Mouse (Mus musculus) frontal cortex, postnatal 36 days (tissue): ENCODE results near the gene Nhp2.
"Not testable (repeated sequence)": the region's sequence is repeated elsewhere in the genome, so short reads cannot be mapped to it uniquely, and the experiment has no call there.

ENCODE experiments used
- DNase-seq, 2 experiments: peaks; one replicate each; pipeline ENCODE4 v3.0.0; 2022; ENCODE audit warnings: low spot score in 2 of 2

The Nhp2 gene

DNA sequence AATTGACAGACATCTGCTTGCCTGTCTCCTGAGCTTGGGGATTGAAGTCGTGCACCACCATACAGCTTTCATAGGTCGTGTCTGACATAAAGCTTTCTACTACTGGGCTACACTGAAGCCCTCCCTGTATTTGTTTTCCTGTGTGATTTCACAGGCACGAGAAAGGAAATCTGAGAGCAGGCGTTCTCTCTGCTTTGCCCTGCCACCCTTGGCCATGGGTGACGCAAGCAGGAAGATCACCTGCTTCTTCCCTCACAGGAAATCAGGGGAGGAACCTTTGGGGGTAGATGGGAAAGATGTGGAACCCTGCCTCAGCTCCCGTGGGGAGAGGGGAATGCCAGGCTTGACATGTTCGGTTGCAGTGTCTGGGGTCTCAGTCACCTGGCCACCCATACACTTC is 38.8 kb downstream of the Nhp2 start:
- no peak for DNase-seq

DNA sequence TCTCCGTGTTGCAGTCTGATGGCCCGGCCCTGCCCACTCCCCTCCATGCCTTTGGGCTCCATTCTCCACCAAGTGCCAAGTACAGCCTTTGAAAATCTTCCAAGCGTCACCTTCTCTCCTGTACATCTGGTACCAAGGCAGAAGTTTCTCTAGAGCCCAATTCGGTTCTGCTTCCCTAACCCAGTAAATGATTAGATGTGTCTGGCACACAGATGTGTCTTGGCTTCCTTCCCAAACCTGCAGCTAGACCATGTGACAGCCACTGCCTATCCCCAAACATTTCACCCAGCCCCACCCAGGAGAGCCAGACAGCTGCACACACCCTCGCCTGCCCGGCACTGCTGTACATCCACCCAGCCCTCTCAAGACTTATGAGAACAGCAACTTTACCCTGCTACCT is 39.2 kb downstream of the Nhp2 start:
- peak in 1 of 2 experiments; percentile 35 for DNase-seq

DNA sequence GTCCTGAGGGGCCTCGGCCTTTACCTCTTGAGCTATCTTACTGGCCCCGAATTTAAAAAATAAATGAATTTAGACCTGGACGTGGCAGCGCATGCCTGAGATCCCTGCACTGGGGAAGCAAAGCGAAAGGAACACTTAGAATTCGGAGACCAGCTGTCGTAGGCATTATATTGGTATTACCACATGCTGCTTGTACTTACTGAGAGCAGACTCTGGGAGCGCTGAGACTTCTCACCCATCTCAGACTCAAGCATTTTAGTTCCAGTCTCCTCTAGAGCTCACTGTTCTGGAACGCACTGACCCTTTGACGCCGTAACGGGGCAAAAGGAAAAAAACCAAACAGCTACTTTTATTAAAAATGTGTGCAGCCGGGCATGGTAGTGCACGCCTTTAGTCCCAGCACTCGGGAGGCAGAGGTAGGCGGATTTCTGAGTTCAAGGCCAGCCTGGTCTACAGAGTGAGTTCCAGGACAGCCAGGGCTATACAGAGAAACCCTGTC is 42.4 kb downstream of the Nhp2 start:
- DNase-seq: no peak

DNA sequence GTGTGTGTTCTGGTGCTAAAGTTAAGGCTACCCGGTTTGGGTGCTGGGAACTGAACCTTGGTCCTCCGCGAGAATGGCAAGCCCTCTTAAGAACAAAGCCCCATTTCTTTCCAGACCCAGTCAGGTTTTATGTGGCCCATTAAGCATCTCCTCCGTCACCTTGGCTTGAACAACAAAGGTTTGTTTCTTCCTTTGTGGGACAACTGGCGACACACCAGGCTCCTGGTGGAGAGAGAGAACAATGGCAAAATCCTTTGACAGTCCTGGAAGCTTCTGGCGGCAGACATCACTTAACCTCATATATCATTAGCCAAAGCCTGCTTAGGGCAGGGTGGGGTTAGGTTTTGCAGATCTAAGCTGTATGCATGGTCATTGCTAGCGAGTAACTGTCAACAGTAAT is 43.1 kb downstream of the Nhp2 start:
- DNase-seq: no peak

DNA sequence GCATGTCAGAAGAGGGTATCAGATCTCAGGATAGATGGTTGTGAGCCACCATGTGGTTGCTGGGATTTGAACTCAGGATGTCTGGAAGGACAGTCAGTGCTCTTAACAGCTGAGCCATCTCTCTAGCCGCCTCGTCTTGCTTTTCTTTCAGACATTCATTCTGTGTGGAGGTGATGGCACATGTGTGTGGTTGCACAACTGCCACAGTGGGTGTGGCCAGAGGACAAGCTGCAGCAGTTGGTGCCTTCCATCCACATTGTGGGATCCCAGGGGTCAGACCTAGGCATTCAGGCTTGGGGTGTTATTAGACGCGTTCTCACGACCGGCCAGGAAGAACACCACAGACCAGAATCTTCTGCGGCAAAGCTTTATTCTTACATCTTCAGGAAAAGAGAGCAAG is 45.2 kb downstream of the Nhp2 start:
- not testable (repeated sequence) for DNase-seq

DNA sequence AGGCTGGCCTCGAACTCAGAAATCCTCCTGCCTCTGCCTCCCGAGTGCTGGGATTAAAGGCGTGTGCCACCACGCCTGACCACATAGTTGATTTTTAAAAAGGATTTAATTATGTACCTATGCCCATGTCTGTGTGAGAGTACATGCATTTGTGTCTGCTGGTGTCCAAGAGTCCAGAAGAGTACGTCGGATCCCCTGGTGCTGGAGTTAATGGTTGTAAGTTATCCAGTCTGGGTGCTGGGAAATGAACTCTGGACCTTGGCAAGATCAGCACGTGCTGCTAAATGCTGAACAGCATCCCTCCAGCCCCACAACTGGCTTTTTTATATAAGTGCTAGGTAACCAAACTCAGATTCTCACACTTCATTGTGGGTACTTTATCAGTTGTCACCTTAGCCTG is 51.3 kb downstream of the Nhp2 start:
- no peak for DNase-seq

DNA sequence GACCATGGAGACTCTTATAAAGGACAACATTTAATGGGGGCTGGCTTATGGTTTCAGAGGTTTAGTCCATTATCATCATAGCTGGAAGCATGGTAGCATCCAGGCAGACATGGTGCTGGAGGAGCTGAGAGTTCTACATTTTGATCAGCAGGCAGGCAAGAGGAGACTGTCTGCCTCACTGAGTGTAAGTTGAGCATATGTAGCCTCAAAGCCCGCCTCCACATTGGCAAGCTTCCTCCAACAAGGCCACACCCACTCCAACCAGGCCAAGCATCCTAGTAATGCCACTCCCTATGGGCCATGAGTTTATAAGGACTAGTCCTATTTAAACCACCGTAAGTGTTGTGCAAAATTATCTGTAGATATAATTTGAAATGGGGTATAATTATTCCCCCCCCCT is 51.8 kb downstream of the Nhp2 start:
- DNase-seq: no peak

DNA sequence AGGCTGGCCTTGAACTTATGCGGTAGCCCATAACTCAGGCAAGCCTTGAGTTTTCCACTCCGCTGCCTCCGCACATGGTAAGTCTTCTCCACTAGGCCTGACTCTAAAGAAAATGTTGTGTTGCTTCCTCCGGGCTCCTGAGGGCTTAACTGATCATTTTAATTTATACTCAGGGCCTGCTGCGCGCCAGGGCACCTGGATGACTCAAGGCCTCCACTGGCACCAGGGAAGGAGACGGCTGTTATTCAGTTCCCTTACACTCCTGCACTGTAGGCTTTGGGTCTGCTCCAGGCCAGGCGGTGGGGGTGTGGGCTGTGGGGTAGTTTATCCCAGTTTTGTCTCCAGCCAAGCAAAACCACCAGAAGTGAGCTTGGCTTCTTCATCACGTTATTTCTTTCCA is 53.8 kb downstream of the Nhp2 start:
- no peak for DNase-seq
